Mouse (Mus musculus) T-helper 2 cell (primary cell): ENCODE results near the gene Iqgap2.

Experiments used
- in situ Hi-C: fragments of 300-600 bp; cut with MboI, MseI; formaldehyde crosslinking; loops from one replicate; pipeline ENCODE4 v1.15.1; 2025; ENCODE audit warnings: high pct_unique_total_duplicates

Iqgap2 gene

GRCm38 (mm10) chr13:95780038-95780437 is 111.7 kb downstream of the Iqgap2 start:
- in situ Hi-C loops: no loop called here

GRCm38 (mm10) chr13:95779261-95779660 is 112.5 kb downstream of the Iqgap2 start:
- in situ Hi-C loops: no loop called here

- in situ Hi-C loops: no loop called here
Measured at GRCm38 (mm10) chr13:95778761-95779161, 113.0 kb downstream of the Iqgap2 start.

- in situ Hi-C loops: no loop called here
Measured at GRCm38 (mm10) chr13:95777651-95778391, 113.9 kb downstream of the Iqgap2 start.

GRCm38 (mm10) chr13:95777237-95777636 is 114.5 kb downstream of the Iqgap2 start:
- in situ Hi-C loops: no loop called here

- in situ Hi-C loops: no loop called here
Measured at GRCm38 (mm10) chr13:95774966-95775696, 116.6 kb downstream of the Iqgap2 start.

GRCm38 (mm10) chr13:95765017-95765416 is 126.7 kb downstream of the Iqgap2 start:
- in situ Hi-C loops: loop anchor here (10.0 kb wide), 1 partner anchor 200 kb away; no protein-coding TSS in a partner anchor

- in situ Hi-C loops: loop anchor here (10.0 kb wide), 1 partner anchor 201 kb away; no protein-coding TSS in a partner anchor
Measured at GRCm38 (mm10) chr13:95763876-95764517, 127.7 kb downstream of the Iqgap2 start.

GRCm38 (mm10) chr13:95759810-95760209 is 131.9 kb downstream of the Iqgap2 start:
- in situ Hi-C loops: loop anchor here (10.0 kb wide), 1 partner anchor 205 kb away; no protein-coding TSS in a partner anchor

GRCm38 (mm10) chr13:95754285-95754684 is 137.4 kb downstream of the Iqgap2 start:
- in situ Hi-C loops: no loop called here

GRCm38 (mm10) chr13:95752386-95752785 is 139.3 kb downstream of the Iqgap2 start:
- in situ Hi-C loops: no loop called here

- in situ Hi-C loops: no loop called here
Measured at GRCm38 (mm10) chr13:95747541-95747940, 144.2 kb downstream of the Iqgap2 start.

- in situ Hi-C loops: no loop called here
Measured at GRCm38 (mm10) chr13:95747101-95747500, 144.6 kb downstream of the Iqgap2 start.

GRCm38 (mm10) chr13:95746509-95746908 is 145.2 kb downstream of the Iqgap2 start:
- in situ Hi-C loops: no loop called here

- in situ Hi-C loops: no loop called here
Measured at GRCm38 (mm10) chr13:95745451-95745850, 146.3 kb downstream of the Iqgap2 start.

- in situ Hi-C loops: no loop called here
Measured at GRCm38 (mm10) chr13:95742881-95743466, 148.7 kb downstream of the Iqgap2 start.

- in situ Hi-C loops: no loop called here
Measured at GRCm38 (mm10) chr13:95741813-95742689, 149.7 kb downstream of the Iqgap2 start.

GRCm38 (mm10) chr13:95739651-95740050 is 152.1 kb downstream of the Iqgap2 start:
- in situ Hi-C loops: no loop called here

GRCm38 (mm10) chr13:95730491-95730890 is 161.2 kb downstream of the Iqgap2 start:
- in situ Hi-C loops: no loop called here

GRCm38 (mm10) chr13:95719320-95720232 is 172.1 kb downstream of the Iqgap2 start:
- in situ Hi-C loops: loop anchor here (5.0 kb wide), 1 partner anchor 157 kb away; no protein-coding TSS in a partner anchor
